16 mouse cellular contexts compared by ENCODE assay signal in genomic region chr7:48845213-48845973, GRCm38 (mm10). TPM values are rescaled to one million over a fixed set of nuclear protein-coding genes. Genes with fewer than 3 reads are reported as not detected.
DNase-seq lines count a peak whose midpoint lies in the region; ATAC-seq and TF ChIP-seq lines count a peak whose summit lies in the region.
"Had no signal": no experiment of that assay in that cellular context is flagged by ENCODE, and none has a peak within 500 bp of the region (broad histone marks: within the 10 kb centered on the region; RNA-seq: fewer than 3 reads in every experiment).

No protein-coding gene starts in this region.

- H3K9ac ChIP-seq in heart, embryonic 11.5 days (ENCODE audit: low read depth, low read length): peak overlapping the region; percentile 77
- no peak overlapping the region for H3K9ac ChIP-seq in stomach, embryonic 15.5 days
- H3K9ac ChIP-seq in stomach, postnatal 0 days (ENCODE audit: low read length): no peak overlapping the region
- no peak overlapping the region for H3K9ac ChIP-seq in intestine, postnatal 0 days (ENCODE audit: low read depth, low read length)
- H3K9ac ChIP-seq: neural tube, embryonic 12.5 days had no signal

- no peak for DNase-seq in heart, postnatal 36 days
- no peak for DNase-seq in stomach, postnatal 0 days (ENCODE audit: low spot score)
- no peak for DNase-seq in spleen, adult 18-20 months
- no peak for DNase-seq in spleen, postnatal 36 days (ENCODE audit: low spot score in 2 of 2)
- DNase-seq in ovary, adult 18-20 months (ENCODE audit: low spot score): no peak
- DNase-seq: cerebellum, adult 8-10 months; right cerebral cortex, adult 18-20 months; thymus, postnatal 4 days had no signal

- TF ChIP-seq CTCF in stomach, postnatal 0 days (IDR thresholded peaks at IDR 0.05; ENCODE audit: low read depth): no peak
- TF ChIP-seq CTCF in intestine, postnatal 0 days (IDR thresholded peaks at IDR 0.05; ENCODE audit: low read depth): no peak

- no peaks in the 10 kb centered on the region for H3K27me3 ChIP-seq in heart, embryonic 11.5 days (ENCODE audit: control insufficient read depth, insufficient read depth, low read length)
- H3K27me3 ChIP-seq in stomach, embryonic 15.5 days (replicated peaks): no peaks in the 10 kb centered on the region
- no peaks in the 10 kb centered on the region for H3K27me3 ChIP-seq in stomach, postnatal 0 days (ENCODE audit: control insufficient read depth, insufficient read depth, low read length)
- no peaks in the 10 kb centered on the region for H3K27me3 ChIP-seq in intestine, postnatal 0 days (replicated peaks; ENCODE audit: control insufficient read depth, insufficient read depth, low read length)
- H3K27me3 ChIP-seq: megakaryocyte, embryonic 14.5 days had no signal

- H3K9me3 ChIP-seq in heart, embryonic 11.5 days (replicated peaks; ENCODE audit: control insufficient read depth, low read length): no peaks in the 10 kb centered on the region
- no peaks in the 10 kb centered on the region for H3K9me3 ChIP-seq in stomach, embryonic 15.5 days
- no peaks in the 10 kb centered on the region for H3K9me3 ChIP-seq in stomach, postnatal 0 days (ENCODE audit: control insufficient read depth, low read length)
- no peaks in the 10 kb centered on the region for H3K9me3 ChIP-seq in intestine, postnatal 0 days (ENCODE audit: control insufficient read depth)
- H3K9me3 ChIP-seq: forebrain, embryonic 10.5 days; megakaryocyte, embryonic 14.5 days; neural tube, embryonic 12.5 days had no signal

- no peak for ATAC-seq in heart, embryonic 11.5 days (replicated peaks; ENCODE audit: insufficient number of reproducible peaks, low FRiP score, low TSS enrichment)
- peak; percentile 35; the same call in 1 of the 2 replicates for ATAC-seq in stomach, embryonic 15.5 days (ENCODE audit: insufficient read depth, low FRiP score, low read depth)
- ATAC-seq in stomach, postnatal 0 days (ENCODE audit: low FRiP score, low TSS enrichment): no peak
- ATAC-seq in intestine, postnatal 0 days: peak; percentile 92

- intact Hi-C loops in heart, postnatal 36 days (cut with DNase I): no loop called here

- H3K36me3 ChIP-seq in heart, embryonic 11.5 days (ENCODE audit: control insufficient read depth, insufficient read depth, low read length): no peaks in the 10 kb centered on the region
- H3K36me3 ChIP-seq in stomach, embryonic 15.5 days: no peaks in the 10 kb centered on the region
- no peaks in the 10 kb centered on the region for H3K36me3 ChIP-seq in stomach, postnatal 0 days (ENCODE audit: control insufficient read depth, insufficient read depth, low read length)
- H3K36me3 ChIP-seq in intestine, postnatal 0 days (ENCODE audit: control insufficient read depth, insufficient read depth): no peaks in the 10 kb centered on the region
- H3K36me3 ChIP-seq: forebrain, embryonic 10.5 days; neural tube, embryonic 12.5 days had no signal

- 52% methylated on average over 12 of the region's 12 CpGs for WGBS in heart, embryonic 11.5 days (ENCODE audit: insufficient replicate concordance)
- 66% methylated on average over 12 of the region's 12 CpGs for WGBS in stomach, embryonic 15.5 days
- WGBS in stomach, postnatal 0 days: 65% methylated on average over 12 of the region's 12 CpGs
- 50% methylated on average over 12 of the region's 12 CpGs for WGBS in intestine, postnatal 0 days

- peaks cover 24% of the 10 kb centered on the region for H3K4me1 ChIP-seq in heart, embryonic 11.5 days (ENCODE audit: control insufficient read depth, insufficient read depth, low read length)
- no peaks in the 10 kb centered on the region for H3K4me1 ChIP-seq in stomach, embryonic 15.5 days
- no peaks in the 10 kb centered on the region for H3K4me1 ChIP-seq in stomach, postnatal 0 days (replicated peaks; ENCODE audit: control insufficient read depth, insufficient read depth)
- H3K4me1 ChIP-seq in intestine, postnatal 0 days (replicated peaks; ENCODE audit: control insufficient read depth, insufficient read depth, low read length): peaks cover 4% of the 10 kb centered on the region; the same call in 1 of the 2 replicates

- peak overlapping the region; percentile 75 for H3K4me2 ChIP-seq in heart, embryonic 11.5 days
- no peak overlapping the region for H3K4me2 ChIP-seq in stomach, embryonic 15.5 days
- H3K4me2 ChIP-seq in stomach, postnatal 0 days (replicated peaks; ENCODE audit: low read depth): no peak overlapping the region
- no peak overlapping the region for H3K4me2 ChIP-seq in intestine, postnatal 0 days (replicated peaks; ENCODE audit: low read depth)
- H3K4me2 ChIP-seq: neural tube, embryonic 12.5 days had no signal

- peak overlapping the region; percentile 92 for H3K27ac ChIP-seq in heart, embryonic 11.5 days (ENCODE audit: low read depth, low read length)
- 0 out of 2 replicates have a peak overlapping the region, but pooled peaks have one; percentile 18 for H3K27ac ChIP-seq in stomach, embryonic 15.5 days
- H3K27ac ChIP-seq in stomach, postnatal 0 days (replicated peaks): no peak overlapping the region
- peak overlapping the region; percentile 57 for H3K27ac ChIP-seq in intestine, postnatal 0 days (ENCODE audit: low read depth, low read length)
- H3K27ac ChIP-seq: forebrain, embryonic 10.5 days; neural tube, embryonic 12.5 days had no signal

- H3K4me3 ChIP-seq in heart, embryonic 11.5 days (ENCODE audit: low read depth, low read length): peak overlapping the region; percentile 48
- no peak overlapping the region for H3K4me3 ChIP-seq in stomach, embryonic 15.5 days (replicated peaks)
- no peak overlapping the region for H3K4me3 ChIP-seq in stomach, postnatal 0 days (ENCODE audit: low read depth, low read length)
- H3K4me3 ChIP-seq in intestine, postnatal 0 days (ENCODE audit: low read depth, low read length): no peak overlapping the region
- H3K4me3 ChIP-seq: forebrain, embryonic 10.5 days; megakaryocyte, embryonic 14.5 days; neural tube, embryonic 12.5 days had no signal

- TF ChIP-seq EP300 in stomach, postnatal 0 days (optimal IDR thresholded peaks at IDR 0.05): no peak

RNA-seq across cellular contexts. Expression of gene Csrp3, which starts 2.4 kb away (rescaled TPM):
- polyA plus RNA-seq in heart, embryonic 11.5 days (2014; fragmentation: Nextera tagmentation; extraction: Ambion mirVana): 1,436 and 1,472 TPM in 2 replicates
- total RNA-seq in heart, postnatal 36 days (2021): 1,000 to 10,000 TPM; 2,107 to 2,284 TPM
- 1.6 and 3.0 TPM in 2 replicates for polyA plus RNA-seq in stomach, embryonic 15.5 days (2015; fragmentation: Nextera tagmentation; extraction: Ambion mirVana)
- polyA plus RNA-seq in stomach, postnatal 0 days (2015; fragmentation: Nextera tagmentation; extraction: Ambion mirVana): 0.22 and 0.73 TPM in 2 replicates
- 5.0 and 5.8 TPM in 2 replicates for polyA plus RNA-seq in intestine, postnatal 0 days (2015; fragmentation: Nextera tagmentation; extraction: Ambion mirVana)
- total RNA-seq: layer of hippocampus, adult 8-10 months; left cerebral cortex, postnatal 25 days had no signal
- polyA plus RNA-seq: forebrain, embryonic 10.5 days had no signal

RNA-seq across cellular contexts. Expression of gene E2f8, which starts 36.0 kb away (rescaled TPM):
- 20.7 and 22.7 TPM in 2 replicates for polyA plus RNA-seq in heart, embryonic 11.5 days (2014; fragmentation: Nextera tagmentation; extraction: Ambion mirVana)
- total RNA-seq in heart, postnatal 36 days (2021): under 1 TPM; 0.68 to 0.92 TPM
- polyA plus RNA-seq in stomach, embryonic 15.5 days (2015; fragmentation: Nextera tagmentation; extraction: Ambion mirVana): 22.6 and 24.7 TPM in 2 replicates
- polyA plus RNA-seq in stomach, postnatal 0 days (2015; fragmentation: Nextera tagmentation; extraction: Ambion mirVana): 4.5 and 5.0 TPM in 2 replicates
- polyA plus RNA-seq in intestine, postnatal 0 days (2015; fragmentation: Nextera tagmentation; extraction: Ambion mirVana): 15.7 and 18.1 TPM in 2 replicates

RNA-seq across cellular contexts. Expression of gene Zdhhc13, which starts 56.6 kb away (rescaled TPM):
- 36.1 and 41.8 TPM in 2 replicates for polyA plus RNA-seq in heart, embryonic 11.5 days (2014; fragmentation: Nextera tagmentation; extraction: Ambion mirVana)
- total RNA-seq in heart, postnatal 36 days (2021): 10 to 100 TPM; 13.5 to 14.3 TPM
- 34.4 and 34.5 TPM in 2 replicates for polyA plus RNA-seq in stomach, embryonic 15.5 days (2015; fragmentation: Nextera tagmentation; extraction: Ambion mirVana)
- 33.3 and 34.0 TPM in 2 replicates for polyA plus RNA-seq in stomach, postnatal 0 days (2015; fragmentation: Nextera tagmentation; extraction: Ambion mirVana)
- polyA plus RNA-seq in intestine, postnatal 0 days (2015; fragmentation: Nextera tagmentation; extraction: Ambion mirVana): 25.2 and 29.8 TPM in 2 replicates

Comparison
In these comparisons a context has a peak if more than half of its experiments do, and no peak if none do; other contexts are left out.
1. ATAC-seq: peak in stomach, embryonic 15.5 days (single experiment) and intestine, postnatal 0 days (single experiment); none in heart, embryonic 11.5 days (single experiment) and stomach, postnatal 0 days (single experiment).
2. RNA of gene Csrp3, which starts 2.4 kb away (polyA plus RNA-seq): 1,436 to 1,472 TPM in heart, embryonic 11.5 days; 5.0 to 5.8 TPM in intestine, postnatal 0 days, 1.6 to 3.0 TPM in stomach, embryonic 15.5 days and 0.22 to 0.73 TPM in stomach, postnatal 0 days; every median in the first group is over 100 times any median in the second.